Mouse (Mus musculus): ENCODE measurements at regions not wholly inside any gene's neighbourhood (a gene's known extent, or its start where the extent isn't known, plus 50 kb on each side); places are given as distances from the start of the nearest gene placed in this dataset.

GRCm38 (mm10) chr14:72187329-72187984 is 304.2 kb downstream of the Gm9195 start:
- TF ChIP-seq MAX (IDR thresholded peaks at IDR 0.05; ENCODE audit: low read depth) (no peak), POLR2A (IDR thresholded peaks at IDR 0.05; ENCODE audit: insufficient read length, low read depth) (no peak), USF1 (IDR thresholded peaks at IDR 0.05; ENCODE audit: low read depth) (no peak), POLR2AphosphoS2 (IDR thresholded peaks at IDR 0.05; ENCODE audit: insufficient read length, low read depth) (no peak), CEBPB (IDR thresholded peaks at IDR 0.05; ENCODE audit: insufficient read depth, poor library complexity, severe bottlenecking) (no peak), REST (IDR thresholded peaks at IDR 0.05; ENCODE audit: insufficient read depth, insufficient read length) (no peak), MYOD1 (IDR thresholded peaks at IDR 0.05; ENCODE audit: control insufficient read depth in 1 of 3, insufficient read length in 2 of 3, low read depth in 2 of 3) (no peak), TCF12 (IDR thresholded peaks at IDR 0.05; ENCODE audit: insufficient read depth, poor library complexity, severe bottlenecking) (no peak)
